Mouse (Mus musculus): ENCODE measurements around the gene Yju2.
A peak's percentile ranks its signal among the peaks of the same experiment; 100 is the strongest.

Yju2 gene

DNA sequence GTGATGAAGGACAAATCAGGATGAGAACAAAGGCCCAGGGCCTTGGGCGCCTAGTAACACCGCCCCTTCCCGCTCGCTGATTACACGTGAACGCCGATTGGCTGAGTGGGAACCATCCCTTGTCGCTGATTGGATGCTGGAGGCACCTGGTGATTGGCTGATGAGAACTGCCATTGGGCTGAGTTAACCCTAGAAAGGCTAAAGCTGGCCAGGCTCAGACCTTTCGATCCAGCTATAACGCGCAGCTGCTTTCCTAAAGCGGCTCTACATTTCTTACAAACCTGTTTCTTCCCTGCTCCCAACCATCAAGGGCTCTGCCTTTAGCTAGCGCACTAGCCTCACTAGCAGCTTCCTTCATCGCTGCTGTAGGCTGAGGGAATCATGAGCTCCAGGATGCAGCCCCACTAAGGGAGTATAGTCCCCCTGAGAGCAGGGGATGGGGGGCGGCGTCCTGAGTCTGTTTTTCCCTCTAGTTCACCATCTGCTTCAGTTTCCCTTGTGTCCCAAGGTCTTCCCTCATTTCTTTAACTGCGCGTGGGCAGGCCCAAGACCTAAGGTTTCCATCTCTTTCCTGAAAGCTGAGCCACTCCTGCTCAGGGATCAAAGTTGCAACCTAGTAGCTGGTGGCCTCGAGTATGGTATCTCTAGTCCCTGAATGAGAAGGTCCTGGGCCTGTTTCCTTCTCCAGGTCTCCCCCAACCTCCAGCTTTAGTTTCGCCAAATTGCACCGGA lies 49.6 kb downstream of the Yju2 start:
- peak; percentile 82 to 90 for DNase-seq

DNA sequence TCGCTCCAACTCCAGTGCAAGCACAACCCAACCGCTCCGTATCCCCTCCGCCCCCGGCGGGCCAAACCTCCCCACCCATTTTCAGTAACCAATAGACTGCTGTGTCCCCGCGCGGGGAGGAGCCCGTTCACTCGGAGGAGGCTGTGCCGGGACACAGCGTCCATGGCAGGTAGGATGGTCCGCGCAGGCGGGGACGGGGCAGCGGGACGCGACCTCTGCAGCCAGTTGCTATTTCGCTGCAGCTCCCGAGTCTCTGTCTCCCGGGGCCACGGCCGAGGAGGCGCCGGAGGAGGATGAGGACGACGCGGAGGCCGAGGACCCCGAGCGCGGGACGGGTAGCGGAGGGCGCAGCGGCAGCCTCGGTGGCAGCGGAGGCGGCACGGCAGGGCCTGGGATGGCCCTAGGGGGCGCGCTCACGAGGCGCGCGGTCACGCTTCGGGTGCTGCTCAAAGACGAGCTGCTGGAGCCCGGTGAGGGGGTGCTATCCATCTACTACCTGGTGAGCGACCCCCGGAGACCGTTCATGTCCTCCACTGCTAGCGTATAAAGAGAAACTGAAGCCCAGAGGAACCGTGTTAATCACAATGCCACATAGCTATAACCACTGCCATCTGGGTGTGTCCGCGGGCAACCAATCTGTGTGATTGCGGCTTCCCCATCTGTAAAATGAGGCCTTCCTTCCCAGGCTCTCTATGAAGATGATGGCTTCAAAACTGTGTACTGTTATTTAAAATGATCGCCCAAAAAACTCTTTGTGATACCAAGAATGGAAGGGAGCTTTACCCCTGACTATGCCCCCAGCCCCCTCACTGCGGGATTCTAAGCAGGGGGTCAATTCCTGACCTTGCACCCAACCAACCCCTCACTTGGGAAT lies 50.4 kb downstream of the Yju2 start:
- DNase-seq, result peak; percentile 88 to 91

DNA sequence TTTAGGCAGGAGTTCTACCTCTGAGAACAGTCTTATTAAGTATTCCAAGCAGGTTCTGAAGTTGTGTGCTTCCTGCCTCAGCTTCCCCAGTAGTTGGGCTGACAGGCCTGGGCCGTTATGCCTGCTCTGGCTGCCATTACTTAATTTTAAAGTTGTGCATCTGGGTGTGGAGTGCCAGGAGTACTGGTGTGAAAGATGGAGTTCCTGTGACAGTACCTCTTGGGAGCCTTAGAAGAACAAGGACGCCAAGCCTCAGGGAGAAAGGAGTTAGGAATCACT lies 51.0 kb downstream of the Yju2 start:
- no peak for DNase-seq

DNA sequence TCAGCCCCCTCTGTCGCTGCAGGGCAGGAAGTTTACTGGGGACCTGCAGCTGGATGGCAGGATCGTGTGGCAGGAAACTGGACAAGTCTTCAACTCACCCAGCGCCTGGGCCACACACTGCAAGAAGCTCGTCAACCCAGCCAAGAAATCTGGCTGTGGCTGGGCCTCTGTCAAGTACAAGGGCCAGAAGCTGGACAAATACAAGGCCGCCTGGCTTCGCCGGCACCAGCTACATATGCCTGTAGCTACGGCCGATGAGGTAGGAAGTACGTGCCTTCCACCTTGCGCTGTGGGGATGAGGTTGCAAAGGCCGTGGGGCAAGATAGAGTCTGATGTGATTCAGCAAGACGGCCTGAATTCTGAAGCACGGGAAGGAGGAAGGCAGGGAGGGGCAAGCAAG lies 51.4 kb downstream of the Yju2 start:
- no peak for DNase-seq

DNA sequence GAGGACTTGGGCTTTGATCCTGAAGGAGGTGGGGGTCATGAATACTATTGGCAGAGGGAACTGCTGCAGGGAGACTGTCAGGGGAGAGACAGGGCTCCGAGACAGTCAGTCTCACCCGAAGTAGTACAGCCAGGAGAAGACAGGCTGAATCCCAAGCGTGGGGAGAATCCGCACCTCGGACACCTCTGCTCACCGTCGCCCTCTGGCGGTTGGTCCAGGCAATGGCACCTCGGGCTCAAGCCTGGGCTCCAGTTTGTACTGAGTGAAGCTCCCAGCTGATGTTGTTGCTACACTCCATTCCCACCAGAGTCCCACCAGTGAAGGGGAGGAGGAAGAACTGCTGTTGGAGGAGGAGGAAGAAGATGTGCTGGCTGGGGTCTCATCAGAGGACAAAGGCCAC lies 51.8 kb downstream of the Yju2 start:
- no peak for DNase-seq

DNA sequence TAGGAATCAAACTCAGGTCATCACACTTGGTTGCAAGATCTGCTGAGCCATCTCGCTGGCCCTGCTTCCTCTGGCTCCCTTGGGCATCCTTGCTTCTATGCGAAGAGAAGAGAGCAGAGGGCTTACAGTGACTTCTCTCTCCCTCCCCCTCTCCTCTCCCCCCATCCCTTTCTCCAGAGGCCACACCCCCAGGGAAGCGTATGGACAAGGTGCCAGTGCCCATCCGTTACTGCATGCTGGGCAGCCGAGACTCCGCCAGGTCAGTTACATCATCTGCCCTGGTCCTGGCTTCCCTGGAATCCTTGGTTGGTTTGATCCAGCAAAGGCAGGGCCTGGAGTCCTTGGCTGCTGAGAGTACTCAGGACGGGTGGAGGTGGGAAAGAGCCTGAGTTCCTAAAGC lies 52.5 kb downstream of the Yju2 start:
- DNase-seq, result no peak

DNA sequence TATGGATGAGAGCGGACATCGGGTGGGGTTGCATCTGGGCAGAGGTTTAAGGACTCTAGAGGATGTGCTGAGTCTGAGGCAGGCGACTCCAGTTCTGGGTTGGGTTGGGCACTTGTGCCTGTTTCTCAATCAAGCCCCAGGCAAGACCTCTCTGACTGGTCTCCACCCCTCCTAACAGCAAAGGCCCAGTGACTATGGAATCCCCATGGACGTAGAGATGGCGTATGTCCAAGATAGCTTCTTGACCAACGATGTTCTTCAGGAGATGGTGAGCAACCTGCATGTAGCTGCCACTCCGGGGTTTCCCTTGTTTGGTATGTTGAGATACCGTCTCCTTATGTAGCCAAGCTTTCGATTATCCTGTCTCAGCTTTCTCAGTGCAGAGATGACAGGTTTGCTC lies 56.4 kb downstream of the Yju2 start:
- DNase-seq, result no peak

DNA sequence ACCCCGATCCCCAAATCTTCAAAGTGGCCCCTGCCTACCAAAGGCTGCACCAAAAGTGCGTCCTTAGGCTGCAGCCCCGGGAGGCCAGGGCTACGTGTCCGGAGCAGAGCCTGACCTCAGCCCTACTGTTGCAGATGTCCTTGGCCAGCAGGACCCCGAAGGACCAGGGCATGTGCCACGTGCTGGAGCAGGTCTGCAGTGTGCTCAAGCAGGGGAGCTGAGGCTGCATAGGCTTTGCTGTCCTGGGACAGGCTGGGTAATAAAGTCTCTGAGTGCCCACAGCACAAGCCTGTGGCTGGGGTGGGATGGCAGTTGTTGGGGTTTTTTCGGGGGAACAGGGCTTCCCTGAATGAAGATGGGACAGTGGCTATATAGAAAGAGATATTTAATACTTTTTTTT lies 57.5 kb downstream of the Yju2 start:
- no peak for DNase-seq

DNA sequence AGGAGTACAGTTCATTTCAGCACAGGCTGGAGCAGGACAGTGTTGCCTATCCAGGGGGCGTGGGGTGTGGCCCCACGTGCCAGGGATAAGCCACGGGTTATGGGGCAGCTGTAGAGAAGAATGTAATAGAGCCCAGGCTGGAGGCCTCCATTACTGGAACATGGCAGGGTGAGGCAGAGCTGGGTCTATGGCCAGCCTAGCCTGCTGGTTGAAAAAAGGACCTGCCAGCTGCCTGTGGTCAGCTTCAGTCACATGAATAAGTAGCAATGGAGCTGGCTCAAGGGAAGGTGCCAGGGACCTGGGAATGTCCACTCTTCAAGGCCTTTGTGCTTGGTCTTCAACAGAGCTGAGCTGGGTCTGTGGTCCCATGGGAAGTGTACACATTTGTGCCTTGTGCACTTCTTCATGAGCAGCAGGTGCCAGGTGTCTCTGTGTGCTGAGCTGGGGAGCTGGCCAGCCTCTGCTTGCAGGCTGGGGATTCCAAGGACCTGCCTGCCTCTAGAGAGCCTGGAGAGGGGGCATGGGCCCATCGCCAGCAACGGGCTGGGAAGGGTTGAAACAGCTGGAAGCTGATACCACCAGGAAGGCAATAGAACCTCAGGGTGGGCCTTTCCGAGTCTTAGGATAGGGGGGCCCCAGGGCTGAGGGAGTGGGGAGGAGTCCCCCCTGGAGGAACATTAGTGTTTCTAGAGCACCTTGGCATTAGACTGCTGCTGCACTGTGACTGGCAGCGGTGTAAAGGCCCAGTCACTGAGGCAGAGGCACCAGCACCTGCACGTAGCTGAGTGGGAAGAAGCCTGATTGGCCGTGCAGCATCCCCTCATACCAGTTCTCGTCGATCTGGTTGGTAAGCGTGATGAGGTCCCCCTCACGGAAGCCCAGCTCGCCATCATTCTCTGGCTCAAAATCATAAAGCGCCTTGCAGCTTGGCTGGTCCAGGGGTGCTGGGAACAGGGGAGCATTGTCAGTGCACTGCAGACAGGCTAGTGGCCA lies 58.2 kb downstream of the Yju2 start:
- DNase-seq, result no peak

DNA sequence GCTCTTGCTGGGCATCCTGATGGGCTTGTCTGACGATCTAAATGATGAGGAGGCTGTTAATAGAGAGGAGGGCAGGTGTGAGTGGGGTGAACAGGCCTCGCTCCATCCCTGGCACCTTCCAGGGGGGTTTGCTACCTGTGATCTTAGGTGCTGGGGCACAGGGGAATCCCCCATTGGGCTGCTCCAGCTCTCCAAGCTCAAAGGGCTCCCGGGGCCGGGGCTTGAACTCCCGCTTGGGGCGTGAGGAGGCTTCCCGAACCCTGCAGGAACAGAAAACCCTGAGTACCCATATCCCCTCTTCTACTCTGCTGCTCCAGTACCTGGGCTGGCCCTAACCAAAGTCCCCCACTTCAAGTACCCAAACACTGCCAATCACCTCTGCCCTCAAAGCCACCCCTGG lies 58.9 kb downstream of the Yju2 start:
- DNase-seq, result no peak
